Mouse (Mus musculus) liver, embryonic 12.5 days (tissue): ENCODE results near the gene Yars. TPM values are rescaled to one million over a fixed set of nuclear protein-coding genes. Genes with fewer than 3 reads are reported as not detected.

ENCODE experiments used
- ATAC-seq: fragments of 200-750 bp; cut with Nextera tagmentation; 2 replicates; pipeline ENCODE4 v1.8.0; 2017; ENCODE audit warnings: moderate number of reproducible peaks, mild to moderate bottlenecking, moderate library complexity
- H3K27ac ChIP-seq: fragments of 300-500 bp; sonication (generic); 2 replicates; pipeline ENCODE4 v1.5.1; 2016; ENCODE audit warnings: mild to moderate bottlenecking
- H3K27me3 ChIP-seq: fragments of 300-500 bp; sonication (generic); replicated peaks from 2 replicates; pipeline ENCODE4 v1.6.1; 2016; ENCODE audit warnings: mild to moderate bottlenecking, moderate library complexity
- H3K36me3 ChIP-seq: fragments of 300-500 bp; sonication (generic); 2 replicates; pipeline ENCODE4 v1.6.1; 2016; ENCODE audit warnings: mild to moderate bottlenecking, moderate library complexity
- H3K4me1 ChIP-seq: fragments of 300-500 bp; sonication (generic); 2 replicates; pipeline ENCODE4 v1.6.1; 2016
- H3K4me2 ChIP-seq: fragments of 300-500 bp; sonication (generic); 2 replicates; pipeline ENCODE4 v1.6.1; 2016; ENCODE audit warnings: mild to moderate bottlenecking, moderate library complexity
- H3K4me3 ChIP-seq: fragments of 300-500 bp; sonication (generic); 2 replicates; pipeline ENCODE4 v1.5.1; 2016; ENCODE audit warnings: mild to moderate bottlenecking, moderate library complexity
- H3K9ac ChIP-seq: fragments of 300-500 bp; sonication (generic); 2 replicates; pipeline ENCODE4 v1.6.1; 2016; ENCODE audit warnings: mild to moderate bottlenecking, moderate library complexity
- H3K9me3 ChIP-seq: fragments of 300-500 bp; sonication (generic); replicated peaks from 2 replicates; pipeline ENCODE4 v1.6.1; 2016; ENCODE audit warnings: mild to moderate bottlenecking, moderate library complexity
- WGBS: fragments of 180-500 bp; shearing (Covaris S2); methylation state at CpG from one replicate; pipeline ENCODE4 v1.1.7; 2016; ENCODE audit not compliant: insufficient replicate concordance; 5-methylcytosine and 5-hydroxymethylcytosine counted together
- polyA plus RNA-seq: library from polyadenylated mRNA; unstranded; fragments of >200 nt; fragmentation: Nextera tagmentation; extraction: Ambion mirVana; gene quantifications from 2 replicates; pipeline ENCODE4 v1.2.1, GENCODE M21; 2016

Yars gene
- polyA plus RNA-seq, 1 experiment from 2014 or later, result 92.9 TPM

DNA sequence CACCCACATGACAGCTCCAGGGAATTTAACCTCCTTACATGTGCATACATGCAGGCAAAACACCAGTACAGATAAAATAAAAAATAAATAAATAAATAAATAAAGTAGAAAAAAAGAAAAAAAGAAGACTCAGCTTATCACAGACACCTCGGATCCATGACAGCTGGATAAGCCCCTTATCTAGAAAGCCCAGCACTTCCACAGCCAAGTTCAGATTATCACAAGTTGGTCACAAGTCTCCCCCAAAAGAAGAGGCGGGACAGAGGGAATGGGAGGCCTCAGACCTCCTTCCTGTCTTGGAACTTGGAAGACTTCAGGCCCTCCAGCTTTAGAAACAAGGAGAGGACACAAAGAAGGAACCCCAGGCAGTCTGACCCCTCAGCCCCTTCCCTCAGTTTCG lies 45.6 kb downstream of the Yars start:
- Histone ChIP-seq H3K9me3 (no peaks in the 10 kb centered on the region), H3K4me1 (peaks cover 89% of the 10 kb centered on the region), H3K27me3 (peaks cover 70% of the 10 kb centered on the region), H3K4me2 (peak overlapping the region; percentile 51), H3K36me3 (no peaks in the 10 kb centered on the region), H3K27ac (peak overlapping the region; percentile 81), H3K9ac (peak overlapping the region; percentile 29; the same call in 1 of the 2 replicates), H3K4me3 (no peak overlapping the region)
- 24% methylated on average over 3 of the region's 3 CpGs for WGBS
- peak; percentile 59 for ATAC-seq

DNA sequence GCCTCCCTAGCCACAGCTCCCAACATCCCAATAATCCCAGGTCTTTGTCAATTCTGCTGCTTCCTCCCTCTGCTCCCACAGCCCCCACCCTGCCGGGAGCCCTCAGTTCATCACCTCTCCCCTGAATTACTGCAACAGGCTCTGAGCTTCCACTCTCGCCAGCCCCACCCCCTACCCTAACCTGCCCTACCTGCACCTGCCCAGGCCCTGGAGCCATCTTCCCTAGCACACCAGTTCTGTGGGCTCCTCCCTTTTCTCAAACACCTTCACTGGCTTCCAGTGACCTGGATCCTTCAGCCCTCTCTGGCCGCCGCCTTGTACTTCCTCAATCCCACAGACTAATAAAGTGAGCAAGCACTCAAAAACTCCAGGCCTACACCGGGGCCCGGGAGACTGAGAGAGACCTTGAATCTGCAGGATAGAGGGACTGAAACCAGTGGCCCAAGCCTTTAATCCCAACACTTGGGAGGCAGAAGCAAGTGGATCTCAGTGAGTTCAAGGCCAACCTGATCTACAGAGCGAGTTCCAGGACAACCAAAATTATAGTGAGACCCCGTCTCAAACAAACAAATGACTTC lies 46.8 kb downstream of the Yars start:
- H3K4me1 ChIP-seq, result peaks cover 80% of the 10 kb centered on the region
- H3K9ac ChIP-seq, result no peak overlapping the region
- no peak overlapping the region for H3K4me3 ChIP-seq
- peak overlapping the region; percentile 81; the same call in 1 of the 2 replicates for H3K27ac ChIP-seq
- 59% methylated on average over 8 of the region's 8 CpGs for WGBS
- no peaks in the 10 kb centered on the region for H3K36me3 ChIP-seq
- H3K9me3 ChIP-seq, result no peaks in the 10 kb centered on the region
- H3K4me2 ChIP-seq, result peak overlapping the region; percentile 51; the same call in 1 of the 2 replicates
- peaks cover 69% of the 10 kb centered on the region for H3K27me3 ChIP-seq
- ATAC-seq, result no peak

DNA sequence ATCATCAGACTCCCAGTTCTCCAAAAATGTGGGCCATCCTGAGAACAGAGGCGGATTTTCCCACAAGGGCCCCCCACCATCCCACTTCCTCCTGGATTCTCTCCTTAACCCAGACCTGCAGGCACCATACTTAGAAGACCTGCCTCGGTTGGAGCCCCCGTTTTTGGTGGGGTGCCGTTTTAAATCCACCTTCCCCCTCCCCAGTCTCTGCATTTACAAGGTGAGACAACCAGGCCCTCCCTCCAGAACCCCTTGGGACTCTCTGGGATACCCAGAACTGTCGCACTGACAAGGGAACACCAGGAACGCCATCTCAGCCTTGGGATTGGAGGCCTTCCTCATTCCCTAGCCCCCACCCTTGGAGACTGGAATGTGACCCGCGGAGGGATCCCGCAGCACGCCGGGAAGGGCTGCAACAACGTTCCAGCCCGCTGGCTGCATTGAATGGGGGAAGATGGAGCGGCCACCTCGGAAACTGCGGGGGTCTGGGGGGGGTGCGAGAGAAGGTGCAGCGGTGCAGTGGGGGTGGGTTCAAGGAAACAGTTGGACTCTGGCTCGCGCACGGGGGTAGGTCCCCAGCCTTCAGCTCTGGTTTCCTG lies 48.4 kb downstream of the Yars start:
- H3K4me3 ChIP-seq, result peak overlapping the region; percentile 67
- H3K4me1 ChIP-seq, result peaks cover 74% of the 10 kb centered on the region
- H3K4me2 ChIP-seq, result peak overlapping the region; percentile 97
- no peaks in the 10 kb centered on the region for H3K36me3 ChIP-seq
- ATAC-seq, result no peak
- no peaks in the 10 kb centered on the region for H3K9me3 ChIP-seq
- WGBS, result 13% methylated on average over 21 of the region's 21 CpGs
- H3K9ac ChIP-seq, result no peak overlapping the region
- H3K27ac ChIP-seq, result no peak overlapping the region
- peaks cover 70% of the 10 kb centered on the region for H3K27me3 ChIP-seq

DNA sequence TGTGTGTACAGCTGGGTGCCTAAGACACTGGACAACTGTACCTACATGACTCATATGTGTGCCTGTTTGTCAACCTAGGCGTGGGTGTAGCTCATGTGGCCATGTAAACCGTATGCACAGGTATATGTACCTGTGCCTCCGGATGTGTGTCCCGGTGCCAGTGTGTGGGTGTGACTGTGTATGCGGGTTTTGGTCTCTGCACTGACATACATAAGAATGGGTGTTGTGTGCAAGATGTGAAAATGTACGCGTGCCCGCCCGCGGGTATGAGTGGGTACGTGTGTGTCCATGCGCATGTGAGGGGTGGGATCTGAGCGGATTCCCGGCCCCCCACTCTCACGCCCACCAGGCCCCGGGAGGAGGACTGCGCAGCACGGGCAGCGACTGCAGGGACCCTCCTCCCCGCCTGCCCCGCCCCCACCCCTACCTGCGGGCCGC lies 49.0 kb downstream of the Yars start:
- Histone ChIP-seq H3K4me1 (peaks cover 69% of the 10 kb centered on the region), H3K27ac (no peak overlapping the region), H3K4me3 (peak overlapping the region; percentile 67), H3K4me2 (peak overlapping the region; percentile 97), H3K9ac (peak overlapping the region; percentile 66), H3K9me3 (no peaks in the 10 kb centered on the region), H3K27me3 (peaks cover 69% of the 10 kb centered on the region), H3K36me3 (no peaks in the 10 kb centered on the region)
- ATAC-seq, result peak; percentile 0; the same call in 1 of the 2 replicates
- WGBS, result 2% methylated on average over 21 of the region's 23 CpGs

DNA sequence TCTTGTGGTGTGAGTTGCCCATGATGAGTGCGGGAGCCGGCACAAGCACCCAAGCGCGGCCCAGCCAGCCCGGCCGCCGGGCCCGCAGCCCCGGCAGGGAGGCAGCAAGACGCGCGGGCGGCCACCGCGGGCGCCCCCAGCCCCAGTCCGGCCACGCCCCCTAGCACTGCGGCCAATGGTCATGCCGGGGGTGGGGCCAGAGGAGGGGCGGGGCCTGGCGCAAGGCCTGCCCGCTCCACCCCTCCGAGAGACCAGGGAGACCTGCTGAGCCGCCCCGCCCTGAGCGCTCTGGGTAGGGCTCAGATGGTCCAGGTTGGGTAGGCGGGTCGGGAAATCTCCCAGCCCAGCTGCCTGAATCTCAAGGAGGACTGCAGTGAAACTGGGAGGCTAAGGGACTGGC lies 49.5 kb downstream of the Yars start:
- Histone ChIP-seq H3K27ac (no peak overlapping the region), H3K27me3 (peaks cover 69% of the 10 kb centered on the region)

DNA sequence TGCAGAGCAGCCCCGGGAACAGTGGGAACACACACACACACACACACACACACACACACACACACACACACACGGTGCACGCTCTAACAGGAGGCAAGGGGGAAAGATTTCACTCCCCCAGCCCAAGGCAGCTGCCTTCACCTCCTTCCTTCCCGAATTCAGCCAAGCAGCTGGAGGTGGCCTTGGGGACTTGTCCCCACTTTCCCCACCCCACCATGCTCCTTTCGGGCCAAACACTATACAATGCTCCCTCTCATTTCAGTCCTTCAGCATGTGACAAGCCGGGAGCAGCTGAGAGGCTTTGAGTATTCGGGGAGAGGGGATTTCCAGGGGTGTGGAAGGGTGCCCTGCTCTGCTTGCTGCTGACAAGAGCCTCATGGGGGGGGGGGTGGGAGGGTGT lies 52.3 kb downstream of the Yars start:
- WGBS, result 48% methylated on average over 7 of the region's 7 CpGs
- H3K4me1 ChIP-seq, result peaks cover 54% of the 10 kb centered on the region
- no peaks in the 10 kb centered on the region for H3K36me3 ChIP-seq
- H3K9ac ChIP-seq, result no peak overlapping the region
- H3K27ac ChIP-seq, result no peak overlapping the region
- peaks cover 91% of the 10 kb centered on the region for H3K27me3 ChIP-seq
- H3K9me3 ChIP-seq, result no peaks in the 10 kb centered on the region
- no peak for ATAC-seq
- H3K4me3 ChIP-seq, result no peak overlapping the region
- no peak overlapping the region for H3K4me2 ChIP-seq

More for the DNA sequence above, 49.5 kb downstream of the Yars start:
- under 1% methylated on average over 21 of the region's 29 CpGs for WGBS
- Histone ChIP-seq H3K9ac (peak overlapping the region; percentile 66), H3K4me2 (peak overlapping the region; percentile 97), H3K36me3 (no peaks in the 10 kb centered on the region), H3K9me3 (no peaks in the 10 kb centered on the region), H3K4me1 (peaks cover 67% of the 10 kb centered on the region), H3K4me3 (peak overlapping the region; percentile 67)
- ATAC-seq, result peak; percentile 78

DNA sequence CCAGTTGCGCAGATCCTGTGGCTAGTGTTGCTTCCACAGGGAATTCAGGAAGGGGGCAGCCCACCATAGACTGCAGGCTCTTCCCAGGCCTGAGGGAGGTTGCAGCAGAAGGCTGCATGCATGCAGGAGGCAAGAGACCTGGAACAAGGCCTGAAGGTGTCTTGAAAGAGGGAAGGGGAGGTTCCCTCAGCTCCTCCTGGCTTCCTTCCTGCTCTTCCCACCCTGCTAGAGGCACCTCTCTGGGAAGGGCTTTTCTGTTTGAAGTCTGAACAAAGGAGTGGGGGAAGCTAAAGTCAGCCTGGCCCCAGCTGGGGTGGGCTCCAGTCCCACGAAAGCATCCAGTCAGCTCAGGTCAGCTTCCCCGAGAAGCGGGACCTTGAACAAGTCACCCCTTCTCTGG lies 52.8 kb downstream of the Yars start:
- peaks cover 91% of the 10 kb centered on the region for H3K27me3 ChIP-seq
- H3K9me3 ChIP-seq, result no peaks in the 10 kb centered on the region
- peaks cover 53% of the 10 kb centered on the region for H3K4me1 ChIP-seq
- H3K4me2 ChIP-seq, result no peak overlapping the region
- no peak overlapping the region for H3K9ac ChIP-seq
- no peaks in the 10 kb centered on the region for H3K36me3 ChIP-seq
- no peak overlapping the region for H3K27ac ChIP-seq
- no peak for ATAC-seq
- 48% methylated on average over 4 of the region's 4 CpGs for WGBS
- no peak overlapping the region for H3K4me3 ChIP-seq

DNA sequence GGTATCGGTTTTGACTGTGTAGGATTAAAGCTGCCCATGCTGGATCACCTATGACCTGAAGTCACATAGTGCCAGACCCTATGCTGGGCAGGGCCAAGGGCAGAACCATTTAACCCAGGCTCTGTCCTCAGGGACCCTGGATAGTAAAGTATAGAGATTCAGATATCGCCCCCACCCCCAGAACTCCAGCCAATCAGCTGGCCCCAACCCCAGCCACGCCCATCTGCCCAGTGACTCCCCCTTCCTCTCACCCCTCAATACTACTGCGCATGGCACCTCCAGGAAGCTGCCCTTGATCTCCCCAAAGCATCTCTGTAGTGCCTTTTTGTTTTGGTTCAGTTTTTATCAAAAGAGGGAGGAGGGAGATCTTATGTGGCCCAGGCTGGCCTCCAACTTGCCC lies 53.2 kb downstream of the Yars start:
- H3K4me1 ChIP-seq, result peaks cover 56% of the 10 kb centered on the region
- WGBS, result 39% methylated on average over 4 of the region's 4 CpGs

DNA sequence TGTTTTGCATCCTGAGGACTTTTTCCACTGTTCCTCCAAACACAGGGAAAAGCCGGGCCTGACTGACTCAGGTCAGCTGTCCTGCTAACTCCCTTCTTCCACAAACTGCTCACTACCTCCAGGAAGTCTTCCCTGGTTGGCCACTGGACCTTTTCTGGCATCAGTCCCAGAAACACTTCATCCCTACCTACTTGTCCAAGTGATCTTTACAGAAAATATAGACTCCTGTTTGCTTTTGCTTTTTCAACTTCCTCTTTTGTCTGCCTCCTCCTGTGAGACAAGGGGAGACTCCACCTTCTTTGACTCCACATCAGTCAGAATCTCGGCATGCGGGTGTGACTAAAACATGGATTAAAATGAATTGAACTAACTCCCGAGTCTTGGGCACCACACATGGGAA lies 55.2 kb downstream of the Yars start:
- H3K27ac ChIP-seq, result no peak overlapping the region
- peaks cover 46% of the 10 kb centered on the region for H3K4me1 ChIP-seq
- ATAC-seq, result no peak
- no peaks in the 10 kb centered on the region for H3K9me3 ChIP-seq
- no peak overlapping the region for H3K4me2 ChIP-seq
- peaks cover 91% of the 10 kb centered on the region for H3K27me3 ChIP-seq
- 19% methylated on average over 4 of the region's 4 CpGs for WGBS
- no peaks in the 10 kb centered on the region for H3K36me3 ChIP-seq
- no peak overlapping the region for H3K4me3 ChIP-seq
- H3K9ac ChIP-seq, result no peak overlapping the region

More for the DNA sequence above, 53.2 kb downstream of the Yars start:
- Histone ChIP-seq H3K36me3 (no peaks in the 10 kb centered on the region), H3K9me3 (no peaks in the 10 kb centered on the region), H3K27ac (no peak overlapping the region), H3K4me3 (no peak overlapping the region), H3K27me3 (peaks cover 91% of the 10 kb centered on the region), H3K4me2 (no peak overlapping the region), H3K9ac (no peak overlapping the region)
- ATAC-seq, result no peak

DNA sequence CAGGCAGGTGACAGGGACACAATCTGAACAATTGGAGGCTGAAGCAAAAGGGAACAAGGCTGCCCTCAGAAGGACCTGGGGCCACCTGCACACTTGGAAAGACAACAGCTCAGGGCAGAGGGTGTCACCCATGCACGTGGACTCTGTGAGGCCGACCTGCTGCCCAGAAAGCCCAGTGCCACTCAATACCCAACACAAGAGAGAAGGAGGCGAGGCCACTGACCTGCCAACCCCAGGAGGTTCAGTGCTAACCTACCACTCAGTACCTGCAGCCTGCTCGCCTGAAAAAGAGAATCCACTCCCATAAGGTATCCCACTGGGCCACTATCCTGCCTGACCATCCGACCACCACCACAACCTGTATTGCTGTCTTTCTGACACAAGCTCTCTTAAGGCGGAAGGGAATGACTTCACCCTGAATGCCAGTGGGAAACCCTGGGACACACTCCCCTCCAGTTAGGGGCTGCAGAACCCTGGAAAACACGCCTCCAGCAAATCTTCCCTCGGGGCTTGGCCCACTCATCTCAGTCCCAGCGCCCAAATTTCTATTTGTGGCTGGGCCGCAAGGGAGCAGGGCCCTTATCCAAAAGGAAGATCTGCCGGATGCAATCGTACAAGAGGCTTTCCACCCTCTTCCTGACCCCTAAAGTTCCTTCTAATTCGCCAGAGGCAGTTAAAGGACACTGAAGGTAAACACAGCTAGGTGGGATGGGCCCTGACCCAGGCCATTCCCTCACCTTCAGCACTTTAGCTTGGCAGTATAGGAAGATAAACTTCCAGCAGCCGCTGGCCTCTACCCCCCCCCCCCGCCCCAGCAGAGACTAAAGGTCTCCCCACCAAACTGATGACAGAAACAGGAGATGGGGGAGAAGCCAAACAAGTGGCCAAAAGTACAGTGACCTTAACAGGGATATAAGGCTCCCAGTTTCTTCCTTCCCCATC lies 57.1 kb downstream of the Yars start:
- Histone ChIP-seq H3K4me1 (peaks cover 57% of the 10 kb centered on the region), H3K27me3 (peaks cover 92% of the 10 kb centered on the region), H3K9ac (no peak overlapping the region), H3K27ac (no peak overlapping the region), H3K4me3 (no peak overlapping the region), H3K36me3 (no peaks in the 10 kb centered on the region), H3K9me3 (no peaks in the 10 kb centered on the region), H3K4me2 (peak overlapping the region; percentile 2; the same call in 1 of the 2 replicates)
- no peak for ATAC-seq
- 26% methylated on average over 15 of the region's 15 CpGs for WGBS

DNA sequence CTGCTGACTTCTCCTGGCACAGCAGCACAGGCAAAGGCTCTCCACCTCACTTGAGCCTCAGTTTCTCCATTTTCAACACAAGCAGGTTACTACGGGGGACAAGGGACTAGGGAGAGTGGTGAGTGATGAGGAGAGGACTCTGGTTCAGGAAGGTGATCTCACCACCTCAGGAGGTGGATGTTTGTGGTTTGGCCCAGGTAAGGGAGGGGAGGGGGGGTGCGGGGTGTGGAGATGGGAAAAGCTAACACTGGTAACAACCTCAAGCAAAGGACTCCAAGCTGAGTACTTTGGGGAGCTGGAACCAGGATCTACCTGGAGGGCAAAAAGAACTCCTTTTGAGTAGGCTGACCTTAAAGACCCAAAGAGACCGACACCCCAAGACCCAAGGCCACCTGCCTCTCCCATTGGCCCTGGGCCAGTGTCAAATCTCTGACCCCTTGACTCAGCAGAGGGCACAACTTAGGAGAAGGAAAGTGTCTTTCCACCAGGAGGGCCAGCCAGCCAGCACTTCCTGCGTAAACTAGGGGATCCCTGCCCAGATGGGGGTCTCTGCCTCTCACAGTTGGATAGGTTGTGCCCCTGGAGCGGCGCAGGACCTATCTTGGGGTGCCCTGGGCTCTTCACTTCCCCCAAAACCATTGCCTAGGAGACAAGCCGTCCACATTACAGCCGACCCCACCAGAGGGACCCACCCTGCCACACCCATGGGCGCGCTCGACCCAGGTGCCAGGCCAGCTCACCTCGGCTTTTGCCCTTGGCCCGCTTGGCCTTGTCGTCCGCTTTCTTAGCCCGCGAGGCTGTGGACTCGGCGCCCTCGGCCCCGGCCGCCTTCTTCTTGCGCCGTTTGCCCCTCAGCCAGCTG lies 58.1 kb downstream of the Yars start:
- H3K27me3 ChIP-seq, result peaks cover 89% of the 10 kb centered on the region
- H3K4me3 ChIP-seq, result peak overlapping the region; percentile 65
- peak overlapping the region; percentile 67 for H3K9ac ChIP-seq
- H3K4me1 ChIP-seq, result peaks cover 55% of the 10 kb centered on the region
- no peak overlapping the region for H3K27ac ChIP-seq
- WGBS, result 9% methylated on average over 24 of the region's 24 CpGs
- H3K36me3 ChIP-seq, result no peaks in the 10 kb centered on the region
- no peak for ATAC-seq
- peak overlapping the region; percentile 86 for H3K4me2 ChIP-seq
- H3K9me3 ChIP-seq, result no peaks in the 10 kb centered on the region
